Mouse (Mus musculus) brain, embryonic 14.5 days (tissue): ENCODE results near the gene Naga.

Experiments
- CTCF ChIP-seq: fragments of 200-500 bp; IDR thresholded peaks from 2 replicates; pipeline ENCODE4 v1.5.1; 2012; ENCODE audit warnings: inconsistent platforms, mild to moderate bottlenecking, moderate library complexity, borderline replicate concordance; ENCODE audit not compliant: insufficient read depth, insufficient read length; ENCODE audit errors: extremely low read depth
- POLR2A ChIP-seq: fragments of 200-500 bp; IDR thresholded peaks from 2 replicates; pipeline ENCODE4 v1.6.1; 2012; ENCODE audit warnings: mild to moderate bottlenecking, inconsistent platforms, borderline replicate concordance; ENCODE audit not compliant: poor library complexity, insufficient read depth, insufficient read length, severe bottlenecking; ENCODE audit errors: extremely low read depth

DNA sequence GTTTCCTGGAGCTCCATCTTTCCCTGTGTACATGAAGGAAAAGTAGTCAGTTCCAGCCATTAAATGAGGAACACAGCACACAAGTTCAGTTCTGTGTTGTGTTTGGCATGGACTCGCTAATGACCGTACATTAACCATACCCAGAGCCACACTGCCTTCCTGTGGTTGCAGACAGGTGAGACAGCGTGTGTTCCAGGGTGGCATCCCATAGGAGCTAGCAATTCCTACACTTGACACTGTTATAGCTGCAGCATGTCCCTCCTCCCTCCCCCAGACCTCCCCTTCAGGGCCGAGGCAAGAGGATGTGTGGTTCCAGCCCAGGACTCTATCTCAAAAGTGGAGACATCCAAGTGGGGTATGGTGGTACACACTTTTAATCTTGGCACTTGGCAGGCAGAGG lies 11.6 kb upstream of the Naga start:
- TF ChIP-seq CTCF (no peak), POLR2A (no peak)
